Mouse (Mus musculus): ENCODE measurements around the gene Cacnb2.

GRCm38 (mm10) chr2:14875121-14875520 is 272.2 kb downstream of the Cacnb2 start:
- TF ChIP-seq CTCF (IDR thresholded peaks at IDR 0.05; ENCODE audit: low read depth) (no peak), EP300 (optimal IDR thresholded peaks at IDR 0.05) (no peak)

All from stomach, postnatal 0 days (tissue).